Mouse (Mus musculus) retina, embryonic 14.5 days (tissue): Measurements from ENCODE around the gene Ston1.

ENCODE experiments used
- DNase-seq: peaks from one replicate; pipeline ENCODE4 v3.0.0-alpha.2; 2015; ENCODE audit warnings: low spot score

Gene Ston1

GRCm38 (mm10) chr17:88587371-88587770, 10.1 kb upstream of the Ston1 start:
- DNase-seq = no peak

DNA sequence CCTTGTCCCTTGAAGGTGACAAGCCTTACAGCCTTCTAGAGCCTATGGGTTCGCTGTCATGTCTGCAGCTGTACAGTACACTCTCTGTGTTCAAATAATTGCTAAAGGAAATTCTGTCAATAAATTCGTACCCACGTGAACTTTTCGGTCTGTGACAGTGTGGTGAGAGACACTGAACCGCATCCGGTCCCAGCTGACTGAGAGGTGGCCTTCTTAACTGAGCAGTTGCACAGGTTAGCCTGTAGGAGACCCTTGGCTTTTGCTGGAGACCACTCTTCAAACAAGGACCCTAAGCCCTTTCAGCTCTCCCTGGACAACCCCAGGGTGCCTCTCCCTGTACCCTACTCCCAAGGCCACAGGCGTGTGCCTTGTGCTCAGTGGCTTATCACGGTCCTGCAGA, 9.3 kb upstream of the Ston1 start:
- no peak for DNase-seq

- no peak for DNase-seq
Observed at GRCm38 (mm10) chr17:88590251-88590650, 7.2 kb upstream of the Ston1 start.

GRCm38 (mm10) chr17:88595071-88595470, 2.4 kb upstream of the Ston1 start:
- DNase-seq = no peak

- DNase-seq = no peak
Observed at GRCm38 (mm10) chr17:88596068-88596467, 1.4 kb upstream of the Ston1 start.

DNA sequence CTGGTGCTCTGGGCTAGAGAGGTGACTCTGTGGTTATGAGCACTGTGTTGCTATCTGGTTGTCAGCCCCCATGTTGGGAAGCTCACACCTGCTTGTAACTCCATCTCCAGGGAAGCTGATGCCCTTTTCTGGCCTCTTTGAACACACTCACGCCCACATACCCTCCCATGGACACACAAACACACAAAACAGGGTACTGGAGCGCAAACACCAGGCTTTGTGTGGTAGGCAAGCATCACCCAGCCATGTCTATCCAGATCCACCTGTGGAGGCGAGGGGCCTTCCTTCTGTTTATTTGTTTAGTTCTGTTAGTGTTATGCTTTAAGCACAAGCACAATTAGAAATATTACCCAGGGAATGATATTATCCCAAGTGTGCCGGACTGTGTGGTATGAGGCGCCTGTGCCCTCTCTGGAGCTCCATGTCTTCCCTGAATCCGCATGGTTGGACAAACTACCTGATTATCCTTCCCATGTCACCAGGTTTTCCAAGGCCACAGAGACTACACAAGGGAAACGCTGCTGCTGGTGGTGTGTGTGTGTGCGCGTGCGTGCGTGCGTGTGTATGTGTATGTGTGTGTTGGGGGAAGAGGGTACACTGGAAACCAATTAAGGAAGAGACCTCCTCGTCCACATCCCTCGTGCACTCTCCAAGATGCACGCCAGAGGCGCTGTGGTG, 801 bp upstream of the Ston1 start:
- peak; percentile 85 for DNase-seq

DNA sequence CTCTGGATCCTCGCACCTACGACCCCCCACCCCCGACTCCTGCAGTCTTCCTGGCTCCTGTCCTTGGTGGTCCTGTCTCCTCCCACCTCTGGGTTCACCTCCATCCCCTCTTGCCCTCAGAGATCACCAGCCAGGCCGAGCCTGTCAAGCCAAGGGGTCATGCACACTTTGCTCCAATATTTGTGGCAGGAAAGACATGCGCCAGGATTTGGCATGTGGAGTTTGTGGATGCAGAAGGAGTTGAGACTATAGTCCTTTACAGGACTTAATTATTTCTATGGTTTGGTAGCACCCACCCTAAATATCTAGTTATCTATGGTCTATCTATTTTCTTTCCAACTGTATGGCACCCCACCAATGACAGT, 554 bp downstream of the Ston1 start:
- no peak for DNase-seq

- DNase-seq = peak; percentile 16
Observed at GRCm38 (mm10) chr17:88598570-88599368, 1.3 kb downstream of the Ston1 start.

DNA sequence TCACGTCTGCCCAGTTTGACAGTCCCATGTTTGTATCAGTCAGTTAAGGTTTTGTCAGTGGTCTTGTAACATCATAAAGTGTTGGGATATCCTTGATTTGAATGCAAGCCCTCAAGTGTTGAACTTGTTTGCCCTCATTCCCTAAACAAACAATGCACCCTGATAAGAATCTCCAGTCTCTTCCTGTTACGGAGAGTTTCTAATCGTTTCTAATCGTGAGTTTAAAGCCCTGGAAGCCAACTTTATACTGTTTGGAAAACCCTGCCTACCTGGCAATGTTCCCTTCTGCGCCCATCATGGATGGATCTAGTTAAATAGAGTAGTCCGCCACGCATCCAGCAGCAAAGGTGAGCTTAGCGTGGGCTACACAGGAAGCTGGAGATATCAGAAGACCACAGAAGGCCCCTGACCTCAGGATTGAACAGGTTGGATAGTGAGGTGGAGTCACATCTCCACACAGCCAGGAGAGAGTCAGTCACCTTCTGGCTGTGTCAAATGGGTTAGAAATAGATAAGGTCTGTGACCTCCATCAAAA, 3.1 kb downstream of the Ston1 start:
- no peak for DNase-seq

- no peak for DNase-seq
Observed at GRCm38 (mm10) chr17:88603943-88604342, 6.5 kb downstream of the Ston1 start.

- no peak for DNase-seq
Observed at GRCm38 (mm10) chr17:88606056-88606455, 8.6 kb downstream of the Ston1 start.

GRCm38 (mm10) chr17:88609361-88609760, 11.9 kb downstream of the Ston1 start:
- no peak for DNase-seq

DNA sequence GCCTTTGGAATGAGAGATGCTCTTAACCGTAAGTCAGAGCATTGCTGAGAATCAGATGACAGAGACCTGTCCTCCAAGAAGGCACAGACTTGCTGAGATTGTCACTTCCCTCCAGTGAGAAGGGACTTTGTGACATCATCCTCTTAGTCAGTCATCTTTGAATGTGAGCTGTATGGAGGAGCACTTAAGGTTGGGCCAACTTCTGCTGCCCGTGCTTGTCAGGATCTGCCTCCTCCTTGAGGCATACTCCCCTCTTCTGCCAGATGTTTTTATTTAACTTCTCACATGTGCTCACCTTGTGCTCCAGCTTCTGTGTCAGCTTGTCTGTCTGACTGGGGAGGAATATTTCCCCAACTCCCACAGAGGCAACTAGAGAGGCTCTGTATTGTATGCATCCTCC, 13.6 kb downstream of the Ston1 start:
- no peak for DNase-seq

- no peak for DNase-seq
Observed at GRCm38 (mm10) chr17:88613172-88613571, 15.7 kb downstream of the Ston1 start.

- DNase-seq = no peak
Observed at GRCm38 (mm10) chr17:88613721-88614120, 16.2 kb downstream of the Ston1 start.

- DNase-seq = no peak
Observed at GRCm38 (mm10) chr17:88614234-88614633, 16.8 kb downstream of the Ston1 start.

- no peak for DNase-seq
Observed at GRCm38 (mm10) chr17:88614733-88615132, 17.2 kb downstream of the Ston1 start.

DNA sequence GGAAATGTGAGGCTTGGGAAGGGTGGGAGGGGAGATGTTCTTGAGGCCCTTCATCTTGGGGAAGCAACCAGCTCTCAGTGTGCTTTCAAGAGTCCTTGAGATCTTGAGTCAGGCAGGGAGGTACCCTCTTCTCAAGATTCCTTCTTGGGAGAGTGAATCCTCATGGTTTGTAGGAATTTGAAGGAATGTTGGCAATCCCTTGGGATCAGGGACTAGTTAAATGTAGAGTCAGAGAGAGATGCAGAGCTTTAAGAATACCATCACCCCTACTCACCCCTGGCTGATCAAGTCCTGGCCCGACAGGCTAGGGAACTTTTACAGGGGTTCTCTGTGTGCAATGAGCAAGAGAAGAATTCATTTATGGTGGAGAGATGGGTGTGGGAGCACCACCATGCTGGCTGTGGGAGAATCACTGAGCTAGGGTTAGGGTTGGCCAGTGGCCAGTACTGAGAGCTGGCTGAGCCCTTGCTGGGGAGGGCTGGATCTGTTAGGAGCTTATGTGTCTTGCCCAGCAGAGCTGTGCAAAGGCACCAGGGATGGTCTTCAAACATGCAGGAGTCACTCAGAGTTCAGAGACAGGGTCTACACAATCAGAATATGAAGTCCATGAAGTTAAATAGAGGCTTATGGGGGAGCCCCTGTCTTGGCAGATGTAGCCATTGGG, 18.1 kb downstream of the Ston1 start:
- DNase-seq = no peak

GRCm38 (mm10) chr17:88620935-88621334, 23.5 kb downstream of the Ston1 start:
- DNase-seq = no peak

GRCm38 (mm10) chr17:88621374-88621773, 23.9 kb downstream of the Ston1 start:
- no peak for DNase-seq

DNA sequence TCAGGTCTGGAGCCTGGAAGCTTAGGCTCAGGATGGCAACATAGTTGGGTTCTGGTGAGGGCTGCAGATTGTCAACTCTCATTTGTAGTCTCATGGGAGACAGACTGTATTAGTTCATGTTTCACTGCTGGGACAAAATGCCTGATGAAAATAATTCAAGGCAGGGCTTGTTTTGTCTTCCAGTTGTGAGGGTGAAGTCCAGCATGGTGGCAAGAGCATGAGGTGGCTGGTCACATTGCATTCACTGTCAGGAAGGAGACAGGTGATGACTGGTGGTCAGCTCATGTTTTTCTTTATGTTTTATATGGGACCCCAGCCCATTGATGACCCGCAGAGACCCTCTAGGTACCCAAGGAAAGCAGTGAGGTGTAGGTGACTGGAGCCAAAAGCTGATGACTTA, 25.2 kb downstream of the Ston1 start:
- no peak for DNase-seq

GRCm38 (mm10) chr17:88624386-88624785, 26.9 kb downstream of the Ston1 start:
- DNase-seq = no peak

GRCm38 (mm10) chr17:88625350-88625749, 27.9 kb downstream of the Ston1 start:
- DNase-seq = no peak
